Mouse (Mus musculus) heart, adult 2 months (tissue): ENCODE data around the gene Mllt3.

ENCODE experiments used
- CTCF ChIP-seq: fragments of 200-600 bp; IDR thresholded peaks from 2 replicates; pipeline ENCODE4 v1.8.1; 2022; ENCODE audit warnings: antibody characterized with exemption, mild to moderate bottlenecking, moderate library complexity
- EP300 ChIP-seq: fragments of 200-500 bp; IDR thresholded peaks from 2 replicates; pipeline ENCODE4 v1.6.1; 2011; ENCODE audit warnings: low read depth, low read length, control low read depth; ENCODE audit not compliant: insufficient read depth
- POLR2A ChIP-seq: fragments of 200-500 bp; IDR thresholded peaks from 2 replicates; pipeline ENCODE4 v1.6.1; 2011; ENCODE audit warnings: mild to moderate bottlenecking, low read depth, low read length, control low read depth; ENCODE audit not compliant: insufficient read depth

DNA sequence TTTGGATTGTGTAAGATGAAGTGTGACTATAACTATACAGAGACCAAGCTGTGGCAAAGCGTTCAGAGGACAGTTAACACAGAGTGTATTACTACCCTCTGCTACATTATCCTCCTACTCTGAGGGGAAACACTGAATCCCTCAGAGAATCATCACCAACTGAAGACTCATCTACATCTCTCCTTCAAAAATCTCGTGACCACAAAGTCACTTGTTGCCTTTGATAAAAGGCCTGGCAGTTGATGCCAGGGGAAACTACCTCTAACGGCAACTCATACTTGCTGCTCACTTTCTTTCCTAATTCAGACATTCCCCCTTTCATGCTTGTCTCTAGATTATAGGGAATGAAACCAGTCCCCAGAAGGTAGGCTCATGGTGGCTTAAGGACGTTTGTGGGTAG lies 174.0 kb downstream of the Mllt3 start:
- no peak for TF ChIP-seq EP300
- TF ChIP-seq CTCF = no peak
- TF ChIP-seq POLR2A = no peak
